Comparison of ENCODE assay signal across 10 mouse cellular contexts in the genomic region with DNA sequence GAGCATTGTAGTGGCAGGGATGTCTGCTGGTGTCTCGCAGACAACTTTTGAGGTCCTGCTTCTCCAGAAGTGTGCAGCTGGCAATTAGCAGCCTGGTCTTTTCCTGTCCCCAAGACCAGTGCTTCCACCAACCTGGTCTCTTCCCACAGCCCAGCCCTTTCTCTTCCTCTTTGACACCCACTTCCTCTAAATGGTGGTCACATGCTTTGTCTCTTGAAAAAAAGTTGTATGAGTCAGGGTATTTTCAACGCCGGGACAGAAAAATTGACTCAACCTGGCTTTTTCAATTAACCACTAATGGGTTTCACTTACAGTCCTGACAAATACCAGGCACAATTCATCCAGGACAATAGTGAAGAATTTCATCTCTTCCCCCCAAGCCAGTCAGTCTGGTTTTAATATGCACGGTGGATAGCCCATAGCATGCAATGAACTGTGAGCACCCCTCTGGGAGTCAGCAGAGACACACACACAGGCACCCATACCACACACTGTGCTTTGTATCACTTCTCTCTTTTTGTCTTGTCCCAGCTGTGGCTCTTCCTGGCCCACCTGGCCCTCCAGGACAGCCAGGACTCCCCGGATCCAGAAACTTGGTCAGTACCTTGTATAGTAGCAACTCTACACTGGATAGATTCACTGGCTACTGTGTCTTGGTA. TPM values are rescaled to one million over a fixed set of nuclear protein-coding genes. Genes with fewer than 3 reads are reported as not detected.
A peak's percentile ranks its signal among the peaks of the same experiment; 100 is the strongest.
DNase-seq lines count a peak whose midpoint lies in the region; ATAC-seq and TF ChIP-seq lines count a peak whose summit lies in the region.
"Had no signal": no experiment of that assay in that cellular context is flagged by ENCODE, and none has a peak within 500 bp of the region (broad histone marks: within the 10 kb centered on the region; RNA-seq: fewer than 3 reads in every experiment).

No protein-coding gene starts in this region.

- H3K36me3 ChIP-seq in spleen, adult 2 months (ENCODE audit: control insufficient read depth, insufficient read depth, low read length): no peaks in the 10 kb centered on the region
- H3K36me3 ChIP-seq in liver, embryonic 16.5 days (ENCODE audit: control insufficient read depth, insufficient read depth): no peaks in the 10 kb centered on the region
- H3K36me3 ChIP-seq: forebrain, embryonic 10.5 days had no signal

- peaks cover 22% of the 10 kb centered on the region; the same call in 1 of the 2 replicates for H3K4me1 ChIP-seq in spleen, adult 2 months (ENCODE audit: control insufficient read depth, insufficient read depth, insufficient read length)
- peaks cover 2% of the 10 kb centered on the region; the same call in 1 of the 2 replicates for H3K4me1 ChIP-seq in liver, embryonic 16.5 days (ENCODE audit: control insufficient read depth, low read depth, low read length)

- no peak overlapping the region for H3K9ac ChIP-seq in liver, embryonic 16.5 days (ENCODE audit: low read depth, low read length)

- POLR2A ChIA-PET in Patski (lab: Charles Lee): no interaction called here

- no peaks in the 10 kb centered on the region for H3K9me3 ChIP-seq in liver, embryonic 16.5 days (replicated peaks; ENCODE audit: control insufficient read depth, low read length)

- peak overlapping the region; percentile 58 for H3K27ac ChIP-seq in spleen, adult 2 months (ENCODE audit: insufficient read depth, low read length)
- 0 out of 2 replicates have a peak overlapping the region, but pooled peaks have one; percentile 36 for H3K27ac ChIP-seq in liver, embryonic 16.5 days (ENCODE audit: low read length)
- H3K27ac ChIP-seq: forebrain, embryonic 10.5 days had no signal

- peak; percentile 40 to 46 for DNase-seq in spleen, adult 2 months (ENCODE audit: low read depth in 1 of 2, low spot score in 2 of 2)
- DNase-seq in spleen, adult 18-20 months: no peak
- peak; percentile 61 for DNase-seq in Patski (ENCODE audit: low read depth, low spot score)
- DNase-seq in thymus, postnatal 25 days: peak; percentile 49
- no peak for DNase-seq in cerebellum, adult 8-10 months
- DNase-seq in left cerebral cortex, adult 11 months (ENCODE audit: low spot score): no peak
- DNase-seq: cerebellum, adult 9-10 months; midbrain, embryonic 14.5 days had no signal

- no peak for TF ChIP-seq CTCF in spleen, adult 2 months (IDR thresholded peaks at IDR 0.05; ENCODE audit: extremely low read depth, insufficient read depth, insufficient read length, insufficient replicate concordance)
- TF ChIP-seq CTCF in Patski (IDR thresholded peaks at IDR 0.05): no peak

- peak; percentile 51 for ATAC-seq in Patski
- ATAC-seq in liver, embryonic 16.5 days (ENCODE audit: low read depth): 0 out of 2 replicates have a peak, but pooled peaks have one; percentile 32

- H3K4me3 ChIP-seq in spleen, adult 2 months (ENCODE audit: extremely low read depth, insufficient read depth, insufficient read length): no peak overlapping the region
- H3K4me3 ChIP-seq in liver, embryonic 16.5 days (ENCODE audit: low read depth, low read length): no peak overlapping the region
- H3K4me3 ChIP-seq: forebrain, embryonic 10.5 days had no signal

- no peaks in the 10 kb centered on the region for H3K27me3 ChIP-seq in spleen, adult 2 months (ENCODE audit: control insufficient read depth, insufficient read depth, low read length)
- H3K27me3 ChIP-seq in Patski: no peaks in the 10 kb centered on the region
- H3K27me3 ChIP-seq in liver, embryonic 16.5 days (ENCODE audit: control insufficient read depth, insufficient read depth, low read depth, low read length): no peaks in the 10 kb centered on the region

- H3K4me2 ChIP-seq in liver, embryonic 16.5 days (ENCODE audit: low read depth, low read length): no peak overlapping the region

- no peak for TF ChIP-seq POLR2A in spleen, adult 2 months (IDR thresholded peaks at IDR 0.05; ENCODE audit: low read depth, low read length)

- in situ Hi-C loops in Patski (cut with MboI; ENCODE audit: low pct_unique_long_range_greater_than_20kb): no loop called here

- WGBS in spleen, adult 2 months: 11% methylated on average over 5 of the region's 5 CpGs
- WGBS in liver, embryonic 16.5 days (ENCODE audit: insufficient replicate concordance): 30% methylated on average over 5 of the region's 5 CpGs

- CTCF ChIA-PET in Patski (lab: Charles Lee): no interaction called here

RNA-seq across cellular contexts. Expression of gene Tgfbr1, which starts 49.6 kb away (rescaled TPM):
- polyA plus RNA-seq in spleen, adult 2 months (2012; rRNA removed): 4.6 and 5.5 TPM in 2 replicates
- polyA plus RNA-seq in Patski (2021): 12.9 TPM
- 5.4 and 5.8 TPM in 2 replicates for polyA plus RNA-seq in liver, embryonic 16.5 days (2015; fragmentation: Nextera tagmentation; extraction: Ambion mirVana)

Comparison
In these comparisons a context has a peak if more than half of its experiments do, and no peak if none do; other contexts are left out.
1. DNase-seq: peak in spleen, adult 2 months (2 of 2), Patski (single experiment) and thymus, postnatal 25 days (single experiment); none in spleen, adult 18-20 months (0 of 2), cerebellum, adult 8-10 months (single experiment) and left cerebral cortex, adult 11 months (single experiment).